Mouse (Mus musculus) forebrain, embryonic 16.5 days (tissue): ENCODE measurements at regions not wholly inside any gene's neighbourhood (a gene's known extent, or its start where the extent isn't known, plus 50 kb on each side); places are given as distances from the start of the nearest gene placed in this dataset.

ENCODE experiments used
- ATAC-seq: fragments of 200-750 bp; cut with Nextera tagmentation; 2 replicates; pipeline ENCODE4 v1.8.0; 2017; ENCODE audit warnings: mild to moderate bottlenecking, moderate library complexity
- H3K27ac ChIP-seq: fragments of 300-500 bp; sonication (generic); 2 replicates; pipeline ENCODE4 v1.5.1; 2014; ENCODE audit warnings: low read length, control low read depth
- H3K27me3 ChIP-seq: fragments of 300-500 bp; sonication (generic); replicated peaks from 2 replicates; pipeline ENCODE4 v1.6.1; 2014; ENCODE audit warnings: low read length; ENCODE audit not compliant: control insufficient read depth, insufficient read depth
- H3K36me3 ChIP-seq: fragments of 300-500 bp; sonication (generic); 2 replicates; pipeline ENCODE4 v1.6.1; 2014; ENCODE audit not compliant: control insufficient read depth, insufficient read depth
- H3K4me1 ChIP-seq: fragments of 300-500 bp; sonication (generic); replicated peaks from 2 replicates; pipeline ENCODE4 v1.6.1; 2014; ENCODE audit warnings: low read length; ENCODE audit not compliant: control insufficient read depth, insufficient read depth
- H3K4me2 ChIP-seq: fragments of 300-500 bp; sonication (generic); 2 replicates; pipeline ENCODE4 v1.6.1; 2014; ENCODE audit warnings: mild to moderate bottlenecking, low read length, control low read depth
- H3K4me3 ChIP-seq: fragments of 300-500 bp; sonication (generic); replicated peaks from 2 replicates; pipeline ENCODE4 v1.5.1; 2014; ENCODE audit warnings: mild to moderate bottlenecking, low read length, control low read depth
- H3K9ac ChIP-seq: fragments of 300-500 bp; sonication (generic); replicated peaks from 2 replicates; pipeline ENCODE4 v1.6.1; 2014; ENCODE audit warnings: low read depth, low read length, control low read depth
- H3K9me3 ChIP-seq: fragments of 300-500 bp; sonication (generic); 2 replicates; pipeline ENCODE4 v1.6.1; 2016; ENCODE audit warnings: low read length; ENCODE audit not compliant: control insufficient read depth
- WGBS: fragments of 180-500 bp; shearing (Covaris S2); extraction: QIAGEN DNeasy Blood & Tissue Kit; methylation state at CpG from one replicate; pipeline ENCODE4 v1.1.7; 2014; 5-methylcytosine and 5-hydroxymethylcytosine counted together

DNA sequence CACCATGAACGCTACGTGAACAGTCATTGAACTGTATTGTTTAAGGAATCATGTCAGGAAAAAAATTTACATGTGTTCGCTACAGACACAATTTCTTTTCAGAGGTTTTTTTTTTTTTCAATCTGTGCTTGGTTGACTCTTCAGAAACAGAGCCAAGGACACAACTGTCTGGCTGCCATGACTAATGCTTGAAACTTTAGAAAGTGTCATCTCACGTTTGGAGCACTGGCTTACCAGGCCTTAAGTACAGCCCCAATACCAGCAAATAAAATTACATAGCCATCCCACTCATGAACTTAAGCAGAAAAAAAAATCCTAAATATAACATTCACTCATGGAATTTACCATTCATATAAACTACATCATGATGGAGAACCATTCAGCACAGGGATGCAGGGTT lies 115.1 kb upstream of the Syt13 start:
- H3K4me1 ChIP-seq = no peaks in the 10 kb centered on the region
- H3K9me3 ChIP-seq = no peaks in the 10 kb centered on the region
- no peak overlapping the region for H3K27ac ChIP-seq
- no peak overlapping the region for H3K4me3 ChIP-seq
- no peak overlapping the region for H3K4me2 ChIP-seq
- no peaks in the 10 kb centered on the region for H3K27me3 ChIP-seq
- no peaks in the 10 kb centered on the region for H3K36me3 ChIP-seq
- ATAC-seq = no peak
- WGBS = 79% methylated on average over 4 of the region's 4 CpGs
- H3K9ac ChIP-seq = no peak overlapping the region

DNA sequence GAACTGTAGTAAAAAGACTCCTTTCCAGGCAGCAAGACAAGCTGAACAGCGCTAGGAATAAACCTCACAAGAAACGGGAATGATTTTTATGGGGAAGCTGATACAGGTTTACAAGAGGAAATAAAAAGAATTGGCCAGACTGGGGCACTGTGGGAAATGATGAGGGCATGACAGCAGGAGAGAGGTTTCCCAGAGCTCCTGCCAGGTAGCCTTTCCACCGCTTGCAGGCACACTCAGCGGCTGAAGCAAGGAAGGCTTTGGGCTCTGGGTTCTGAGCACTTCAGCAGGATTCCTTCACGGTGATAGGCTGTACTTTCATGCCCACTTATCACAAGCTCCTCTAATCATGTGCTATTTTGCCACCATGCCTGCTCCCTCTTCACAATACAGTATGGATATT lies 114.2 kb upstream of the Syt13 start:
- H3K9ac ChIP-seq = no peak overlapping the region
- H3K27me3 ChIP-seq = no peaks in the 10 kb centered on the region
- WGBS = 70% methylated on average over 5 of the region's 5 CpGs
- H3K27ac ChIP-seq = no peak overlapping the region
- no peaks in the 10 kb centered on the region for H3K9me3 ChIP-seq
- no peaks in the 10 kb centered on the region for H3K36me3 ChIP-seq
- H3K4me3 ChIP-seq = no peak overlapping the region
- no peaks in the 10 kb centered on the region; the same call in 1 of the 2 replicates for H3K4me1 ChIP-seq
- no peak overlapping the region for H3K4me2 ChIP-seq
- ATAC-seq = no peak

DNA sequence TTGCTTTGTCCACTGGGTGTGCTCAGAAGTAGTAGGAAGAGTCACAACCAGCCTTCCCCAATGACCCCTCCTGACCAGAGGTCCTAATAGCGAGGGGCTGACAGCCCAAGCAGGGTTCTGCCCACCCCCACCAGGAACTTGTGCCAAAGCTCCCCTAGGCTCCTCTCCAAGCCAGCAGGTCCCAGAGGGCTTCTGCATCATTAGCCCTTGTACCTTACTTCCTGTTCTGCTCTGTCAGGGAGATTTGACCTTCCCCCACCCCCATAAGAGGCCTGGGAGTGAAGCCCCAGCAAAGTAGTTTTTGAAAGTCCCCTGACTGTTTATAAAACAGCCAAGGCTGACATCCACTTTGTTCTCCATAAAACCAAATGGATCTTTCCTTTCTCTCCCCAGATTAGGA lies 110.0 kb upstream of the Syt13 start:
- 72% methylated on average over 1 of the region's 1 CpGs for WGBS
- no peak overlapping the region for H3K27ac ChIP-seq

DNA sequence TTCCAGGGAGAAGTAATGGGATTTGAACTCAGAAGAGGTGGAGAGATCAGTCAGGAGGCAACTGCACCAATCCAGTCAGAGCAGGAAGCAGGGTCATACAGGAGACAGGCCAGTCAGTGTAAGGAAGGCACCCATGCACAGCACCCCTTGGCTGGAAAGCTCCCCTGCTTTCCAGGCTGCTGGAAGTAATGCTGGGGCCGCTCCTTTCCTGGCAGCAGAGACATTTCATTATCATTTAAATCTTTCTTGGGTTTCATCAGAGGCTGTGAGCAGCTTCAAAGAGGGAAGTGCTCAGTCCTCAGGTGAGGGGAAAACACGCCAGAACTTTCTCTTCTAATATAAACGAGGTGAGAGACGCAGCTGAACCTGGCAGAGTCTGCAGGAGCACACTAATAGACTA lies 109.1 kb upstream of the Syt13 start:
- no peak for ATAC-seq
- H3K27me3 ChIP-seq = no peaks in the 10 kb centered on the region
- H3K4me1 ChIP-seq = peaks cover 27% of the 10 kb centered on the region
- no peak overlapping the region for H3K4me2 ChIP-seq
- H3K9ac ChIP-seq = no peak overlapping the region
- H3K4me3 ChIP-seq = no peak overlapping the region
- H3K36me3 ChIP-seq = no peaks in the 10 kb centered on the region
- H3K9me3 ChIP-seq = no peaks in the 10 kb centered on the region
- WGBS = 21% methylated on average over 4 of the region's 4 CpGs
- peak overlapping the region; percentile 81; the same call in 1 of the 2 replicates for H3K27ac ChIP-seq

More for the DNA sequence above, 110.0 kb upstream of the Syt13 start:
- Histone ChIP-seq H3K36me3 (no peaks in the 10 kb centered on the region), H3K4me1 (peaks cover 21% of the 10 kb centered on the region), H3K9me3 (no peaks in the 10 kb centered on the region), H3K9ac (no peak overlapping the region), H3K27me3 (no peaks in the 10 kb centered on the region), H3K4me3 (no peak overlapping the region), H3K4me2 (no peak overlapping the region)
- no peak for ATAC-seq

DNA sequence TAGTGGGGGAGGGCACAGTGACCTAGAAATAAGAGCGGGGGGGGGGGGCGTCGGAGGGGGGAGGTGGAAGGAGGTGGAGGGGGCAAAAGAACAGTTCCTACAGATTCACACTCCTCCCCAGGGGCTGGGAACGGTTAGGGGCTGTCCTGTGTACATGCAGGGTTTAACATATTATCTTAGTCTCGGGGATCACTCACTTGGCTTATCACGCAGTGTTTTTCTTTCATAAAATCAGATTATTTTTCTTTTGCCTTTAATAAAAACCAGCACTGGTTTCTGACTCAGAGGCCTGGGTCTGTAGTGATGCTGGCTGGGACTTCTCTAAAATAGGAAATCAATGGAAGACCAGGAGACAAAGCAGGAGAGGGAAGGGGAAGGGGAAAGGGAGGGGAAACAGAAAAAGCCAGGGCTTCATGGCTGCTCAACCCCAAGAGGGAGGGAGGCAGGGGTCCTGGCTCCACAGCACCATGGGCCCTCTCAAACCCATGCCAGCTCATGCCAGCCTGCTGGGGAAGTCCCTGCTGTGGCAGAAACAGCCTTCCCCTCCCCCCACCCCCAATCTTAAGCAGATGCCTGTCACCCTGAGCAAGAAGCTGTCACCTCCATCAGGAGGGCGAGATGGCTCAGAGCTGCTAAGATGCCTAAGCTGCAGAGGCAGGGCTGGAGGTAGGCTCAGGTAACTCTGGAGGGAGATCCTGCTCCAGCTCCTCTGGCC lies 108.3 kb upstream of the Syt13 start:
- peak; percentile 66 for ATAC-seq
- Histone ChIP-seq H3K27me3 (no peaks in the 10 kb centered on the region), H3K36me3 (no peaks in the 10 kb centered on the region), H3K9ac (peak overlapping the region; percentile 33; the same call in 1 of the 2 replicates), H3K27ac (peak overlapping the region; percentile 81), H3K9me3 (no peaks in the 10 kb centered on the region), H3K4me2 (no peak overlapping the region), H3K4me3 (no peak overlapping the region), H3K4me1 (peaks cover 27% of the 10 kb centered on the region)
- WGBS = 15% methylated on average over 6 of the region's 7 CpGs

DNA sequence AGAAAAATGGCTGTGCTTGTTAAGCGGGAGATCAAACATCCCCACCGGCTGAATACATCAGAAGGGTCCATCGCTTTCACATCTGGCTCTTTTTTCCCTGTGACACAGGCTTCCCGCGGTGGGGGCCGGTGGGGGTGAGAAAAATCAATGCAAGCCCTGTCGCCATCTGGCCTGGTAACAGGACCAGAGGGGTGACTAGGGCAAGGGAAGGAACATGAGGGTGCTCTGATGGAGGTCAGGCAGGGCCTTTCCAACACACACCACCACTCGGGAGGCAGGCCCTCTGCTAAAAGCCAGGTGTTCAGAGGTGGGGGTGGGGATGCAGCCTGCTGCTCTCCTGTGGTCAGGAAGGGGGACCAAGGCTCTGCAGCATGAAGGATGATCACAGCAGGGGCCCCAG lies 107.5 kb upstream of the Syt13 start:
- Histone ChIP-seq H3K9ac (0 out of 2 replicates have a peak overlapping the region, but pooled peaks have one; percentile 7), H3K27ac (peak overlapping the region; percentile 39; the same call in 1 of the 2 replicates), H3K9me3 (no peaks in the 10 kb centered on the region)

DNA sequence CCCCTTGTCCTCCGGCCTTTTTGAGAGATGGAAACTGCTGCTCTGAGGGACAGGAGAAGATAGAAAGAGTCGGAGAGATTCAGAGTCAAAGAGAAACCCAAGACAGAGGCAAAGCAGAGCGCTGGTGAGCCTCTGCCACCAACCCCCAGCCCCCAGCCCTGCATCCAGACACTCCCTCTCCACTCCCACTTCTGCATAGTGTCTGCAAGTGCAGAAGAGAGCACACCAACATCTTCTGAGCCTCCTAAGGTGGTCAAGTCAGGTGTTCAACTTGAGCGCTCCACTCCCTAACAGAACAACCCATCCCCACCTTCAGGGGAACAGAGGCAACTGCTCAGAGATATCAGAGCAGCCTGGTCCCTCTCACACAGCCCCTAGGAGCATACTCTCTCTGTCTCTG lies 106.8 kb upstream of the Syt13 start:
- H3K4me2 ChIP-seq = no peak overlapping the region
- H3K27ac ChIP-seq = no peak overlapping the region
- H3K36me3 ChIP-seq = no peaks in the 10 kb centered on the region
- no peak for ATAC-seq
- no peaks in the 10 kb centered on the region for H3K9me3 ChIP-seq
- 75% methylated on average over 4 of the region's 4 CpGs for WGBS
- peaks cover 28% of the 10 kb centered on the region for H3K4me1 ChIP-seq
- H3K27me3 ChIP-seq = no peaks in the 10 kb centered on the region
- H3K9ac ChIP-seq = no peak overlapping the region
- no peak overlapping the region for H3K4me3 ChIP-seq

More for the DNA sequence above, 107.5 kb upstream of the Syt13 start:
- peaks cover 27% of the 10 kb centered on the region for H3K4me1 ChIP-seq
- no peak overlapping the region for H3K4me3 ChIP-seq
- WGBS = 12% methylated on average over 8 of the region's 8 CpGs
- no peak for ATAC-seq
- no peaks in the 10 kb centered on the region for H3K36me3 ChIP-seq
- H3K4me2 ChIP-seq = no peak overlapping the region
- H3K27me3 ChIP-seq = no peaks in the 10 kb centered on the region

DNA sequence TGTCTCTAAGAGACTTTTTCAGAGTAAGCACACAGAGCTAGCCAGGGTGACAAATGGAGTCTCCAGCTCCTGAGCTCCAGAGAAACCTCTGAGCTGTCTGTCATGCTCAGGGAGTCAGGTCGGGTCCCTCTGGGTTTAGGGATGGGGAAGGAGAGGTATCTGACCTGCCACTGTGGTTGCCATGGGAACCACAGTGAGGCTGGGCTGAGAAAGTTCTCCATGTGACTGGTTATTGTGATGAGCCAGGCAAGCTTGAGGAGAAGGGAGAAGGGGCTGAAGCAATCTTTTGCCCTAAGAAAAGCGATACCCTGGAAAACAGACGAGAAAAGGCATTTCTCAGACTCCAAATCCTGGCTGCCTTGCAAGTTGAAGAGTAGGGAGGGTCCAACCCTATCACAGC lies 105.7 kb upstream of the Syt13 start:
- Histone ChIP-seq H3K9ac (no peak overlapping the region), H3K4me3 (no peak overlapping the region), H3K4me2 (no peak overlapping the region), H3K36me3 (no peaks in the 10 kb centered on the region), H3K27ac (no peak overlapping the region), H3K9me3 (no peaks in the 10 kb centered on the region), H3K4me1 (peaks cover 30% of the 10 kb centered on the region), H3K27me3 (no peaks in the 10 kb centered on the region)
- 17% methylated on average over 3 of the region's 3 CpGs for WGBS
- no peak for ATAC-seq

DNA sequence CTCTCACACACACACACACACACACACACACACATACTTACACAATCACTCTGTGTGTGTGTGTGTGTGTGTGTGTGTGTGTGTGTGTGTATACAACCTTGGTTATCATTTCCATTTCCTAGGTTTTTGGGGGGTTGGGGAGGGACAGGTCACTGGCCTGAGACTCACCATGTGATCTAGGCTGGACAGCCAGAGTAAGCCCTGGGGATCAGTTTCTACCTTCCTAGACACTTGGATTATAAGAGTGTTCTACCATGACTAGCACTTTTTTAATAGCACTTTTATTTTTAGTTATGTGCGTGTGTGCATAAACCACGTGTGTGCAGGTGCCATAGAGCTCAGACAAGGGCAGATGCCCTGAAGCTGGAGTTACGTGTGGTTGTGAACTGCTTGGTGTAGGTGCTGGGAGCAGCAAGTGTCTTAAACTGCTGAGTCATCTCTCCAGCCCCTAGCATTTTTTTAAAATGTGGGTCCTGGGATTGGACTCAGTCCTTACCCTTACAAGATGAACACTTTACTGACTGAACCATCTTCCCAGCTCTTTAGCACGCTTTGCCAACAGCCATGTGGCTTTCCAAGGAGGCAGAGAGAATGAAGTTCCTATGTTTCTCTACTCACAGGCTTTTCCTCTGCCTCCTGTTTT lies 105.1 kb upstream of the Syt13 start:
- no peak overlapping the region for H3K4me2 ChIP-seq
- H3K4me1 ChIP-seq = peaks cover 30% of the 10 kb centered on the region
- WGBS = 70% methylated on average over 4 of the region's 4 CpGs
- H3K27me3 ChIP-seq = no peaks in the 10 kb centered on the region
- H3K4me3 ChIP-seq = no peak overlapping the region
- H3K36me3 ChIP-seq = no peaks in the 10 kb centered on the region
- H3K27ac ChIP-seq = no peak overlapping the region
- no peak overlapping the region for H3K9ac ChIP-seq
- no peak for ATAC-seq
- no peaks in the 10 kb centered on the region for H3K9me3 ChIP-seq
